Mouse (Mus musculus) CH12.LX (cell line): ENCODE measurements around the gene Sertad1.

Experiments used
- MYC ChIP-seq: IDR thresholded peaks from 2 replicates; pipeline ENCODE4 v1.6.1; 2011; ENCODE audit warnings: low read depth, mild to moderate bottlenecking, improper control_type of control experiment, low read length
- NRF1 ChIP-seq: IDR thresholded peaks from 2 replicates; pipeline ENCODE4 v1.6.1; 2014; ENCODE audit warnings: low read depth, mild to moderate bottlenecking, inconsistent platforms, low read length, improper control_type of control experiment, moderate library complexity
- SMC3 ChIP-seq: IDR thresholded peaks from 2 replicates; pipeline ENCODE4 v1.6.1; 2011; ENCODE audit warnings: low read depth, low read length, improper control_type of control experiment
- UBTF ChIP-seq: IDR thresholded peaks from 2 replicates; pipeline ENCODE4 v1.6.1; 2012; ENCODE audit warnings: low read depth, mild to moderate bottlenecking, inconsistent platforms, low read length, improper control_type of control experiment, moderate library complexity
- ZKSCAN1 ChIP-seq: IDR thresholded peaks from 2 replicates; pipeline ENCODE4 v1.6.1; 2012; ENCODE audit warnings: low read depth, inconsistent platforms, low read length, improper control_type of control experiment, borderline replicate concordance
- ZNF384 ChIP-seq: IDR thresholded peaks from 2 replicates; pipeline ENCODE4 v1.6.1; 2012; ENCODE audit warnings: low read depth, low read length, improper control_type of control experiment, inconsistent platforms

- no peak for TF ChIP-seq ZNF384
- no peak for TF ChIP-seq SMC3
- no peak for TF ChIP-seq NRF1
- no peak for TF ChIP-seq MYC
- no peak for TF ChIP-seq UBTF
- TF ChIP-seq ZKSCAN1: no peak
Measured at GRCm38 (mm10) chr7:27510809-27511208, 24.1 kb downstream of the Sertad1 start.
